Mouse (Mus musculus): ENCODE measurements around the gene Snx14. TPM values are rescaled to one million over a fixed set of nuclear protein-coding genes. Genes with fewer than 3 reads are reported as not detected.
A peak's percentile ranks its signal among the peaks of the same experiment; 100 is the strongest.

The Snx14 gene
- total and polyA plus RNA-seq, 3 experiments = 11.1 to 83.1 (median 16.9) TPM

GRCm38 (mm10) chr9:88379057-88379456 is 59.7 kb downstream of the Snx14 start:
- DNase-seq (ENCODE audit: low read depth, low spot score) = peak; percentile 42
- no peak for TF ChIP-seq MEF2A (IDR thresholded peaks at IDR 0.05; ENCODE audit: extremely low read depth, insufficient replicate concordance, low read depth, low read length, poor library complexity, severe bottlenecking)
- TF ChIP-seq TCF12 (IDR thresholded peaks at IDR 0.05; ENCODE audit: low read depth, low read length) = peak; percentile 59; the same call in 1 of the 2 replicates
- 0 out of 2 replicates have a peak, but pooled peaks have one; percentile 53 for TF ChIP-seq MYB (IDR thresholded peaks at IDR 0.05; ENCODE audit: low read depth, low read length)
- peak; percentile 89 for TF ChIP-seq RCOR1 (IDR thresholded peaks at IDR 0.05; ENCODE audit: low read depth, low read length)
- TF ChIP-seq MYC (IDR thresholded peaks at IDR 0.05; ENCODE audit: low read depth, low read length) = no peak
- no peak for TF ChIP-seq NRF1 (IDR thresholded peaks at IDR 0.05; ENCODE audit: insufficient read depth, low read depth, low read length, poor library complexity, severe bottlenecking)
- peak; percentile 73 for TF ChIP-seq ETS1 (IDR thresholded peaks at IDR 0.05; ENCODE audit: low read depth, low read length)
- TF ChIP-seq GATA1 (IDR thresholded peaks at IDR 0.05; ENCODE audit: low read depth, low read length) = peak; percentile 89
- TF ChIP-seq EP300 (IDR thresholded peaks at IDR 0.05; ENCODE audit: low read depth in 1 of 2, low read length in 2 of 2) = peak; percentile 73 to 82
- no peak for TF ChIP-seq MAFK (IDR thresholded peaks at IDR 0.05; ENCODE audit: borderline replicate concordance, low read depth, low read length)

GRCm38 (mm10) chr9:88377483-88377882 is 61.3 kb downstream of the Snx14 start:
- Histone ChIP-seq H3K79me2 (ENCODE audit: control insufficient read depth, insufficient read depth, low read length, poor library complexity) (no peaks in the 10 kb centered on the region), H3K9ac (ENCODE audit: control insufficient read depth, low read depth, low read length, poor library complexity, severe bottlenecking) (no peak overlapping the region), H3K4me3 (ENCODE audit: control insufficient read depth in 1 of 2, insufficient read depth in 1 of 2, low read depth in 2 of 2, low read length in 2 of 2) (no peak overlapping the region), H3K27ac (ENCODE audit: control insufficient read depth, low read depth, low read length) (no peak overlapping the region), H3K4me1 (ENCODE audit: control insufficient read depth in 1 of 2, insufficient read depth in 2 of 2, low read length in 2 of 2) (peaks cover 16 to 22% of the 10 kb centered on the region in 2 experiments), H3K9me3 (replicated peaks; ENCODE audit: insufficient read depth, low read length) (no peaks in the 10 kb centered on the region), H3K27me3 (ENCODE audit: control insufficient read depth in 1 of 2, insufficient read depth in 2 of 2, low read length in 2 of 2) (no peaks in the 10 kb centered on the region), H3K36me3 (ENCODE audit: control insufficient read depth in 1 of 2, insufficient read depth in 2 of 2, low read length in 2 of 2) (peaks cover 2 to 24% of the 10 kb centered on the region in 2 experiments; a peak in 3 of 4 replicates)
- TF ChIP-seq NELFE (IDR thresholded peaks at IDR 0.05; ENCODE audit: low read depth, low read length) (no peak), POLR2A (IDR thresholded peaks at IDR 0.05; ENCODE audit: control insufficient read depth in 1 of 2, insufficient read depth in 1 of 2, low read depth in 1 of 2, low read length in 2 of 2, poor library complexity in 1 of 2) (no peak), MXI1 (IDR thresholded peaks at IDR 0.05; ENCODE audit: low read depth, low read length) (no peak), MAZ (IDR thresholded peaks at IDR 0.05; ENCODE audit: low read depth, low read length) (no peak), KAT2A (conservative IDR thresholded peaks at IDR 0.05; ENCODE audit: low read depth, low read length) (no peak), ZMIZ1 (IDR thresholded peaks at IDR 0.05; ENCODE audit: low read depth, low read length) (no peak), E2F4 (IDR thresholded peaks at IDR 0.05; ENCODE audit: borderline replicate concordance, low read depth, low read length) (no peak), RAD21 (IDR thresholded peaks at IDR 0.05; ENCODE audit: low read depth, low read length) (no peak), USF1 (IDR thresholded peaks at IDR 0.05; ENCODE audit: low read depth, low read length) (no peak), MAFK (IDR thresholded peaks at IDR 0.05; ENCODE audit: borderline replicate concordance, low read depth, low read length) (no peak), ZNF384 (IDR thresholded peaks at IDR 0.05; ENCODE audit: low read depth, low read length) (no peak), RCOR1 (IDR thresholded peaks at IDR 0.05; ENCODE audit: low read depth, low read length) (no peak), ETS1 (IDR thresholded peaks at IDR 0.05; ENCODE audit: low read depth, low read length) (no peak), HCFC1 (IDR thresholded peaks at IDR 0.05; ENCODE audit: low read depth, low read length) (no peak), SIN3A (IDR thresholded peaks at IDR 0.05; ENCODE audit: low read length) (no peak), ZKSCAN1 (IDR thresholded peaks at IDR 0.05; ENCODE audit: low read depth, low read length) (no peak), CHD1 (IDR thresholded peaks at IDR 0.05; ENCODE audit: low read depth, low read length) (no peak), TCF12 (IDR thresholded peaks at IDR 0.05; ENCODE audit: low read depth, low read length) (no peak), MYC (IDR thresholded peaks at IDR 0.05; ENCODE audit: low read depth, low read length) (no peak), ZC3H11A (IDR thresholded peaks at IDR 0.05; ENCODE audit: low read depth, low read length) (no peak)
- DNase-seq (ENCODE audit: low read depth, low spot score) = no peak

More at GRCm38 (mm10) chr9:88379057-88379456, 59.7 kb downstream of the Snx14 start:
- peaks cover 16 to 22% of the 10 kb centered on the region in 2 experiments for H3K4me1 ChIP-seq (ENCODE audit: control insufficient read depth in 1 of 2, insufficient read depth in 2 of 2, low read length in 2 of 2)
- no peak overlapping the region for H3K9ac ChIP-seq (ENCODE audit: control insufficient read depth, low read depth, low read length, poor library complexity, severe bottlenecking)
- no peaks in the 10 kb centered on the region for H3K9me3 ChIP-seq (replicated peaks; ENCODE audit: insufficient read depth, low read length)
- peak overlapping the region; percentile 22; the same call in 1 of the 2 replicates for H3K27ac ChIP-seq (ENCODE audit: control insufficient read depth, low read depth, low read length)
- H3K79me2 ChIP-seq (ENCODE audit: control insufficient read depth, insufficient read depth, low read length, poor library complexity) = no peaks in the 10 kb centered on the region
- H3K4me3 ChIP-seq (ENCODE audit: control insufficient read depth in 1 of 2, insufficient read depth in 1 of 2, low read depth in 2 of 2, low read length in 2 of 2) = no peak overlapping the region; a peak in 1 of 4 replicates
- no peaks in the 10 kb centered on the region for H3K27me3 ChIP-seq (ENCODE audit: control insufficient read depth in 1 of 2, insufficient read depth in 2 of 2, low read length in 2 of 2)
- H3K36me3 ChIP-seq (ENCODE audit: control insufficient read depth in 1 of 2, insufficient read depth in 2 of 2, low read length in 2 of 2) = peaks cover 4 to 24% of the 10 kb centered on the region in 2 experiments
